Mouse (Mus musculus): ENCODE measurements around the gene Bpifb5.
"Not testable (repeated sequence)": the region's sequence is repeated elsewhere in the genome, so short reads cannot be mapped to it uniquely, and the experiment has no call there.

The Bpifb5 gene

GRCm38 (mm10) chr2:154240771-154241170 lies 17.2 kb downstream of the Bpifb5 start:
- no peak for DNase-seq (ENCODE audit: extremely low spot score, low spot score)

GRCm38 (mm10) chr2:154242726-154243125 lies 19.2 kb downstream of the Bpifb5 start:
- DNase-seq (ENCODE audit: extremely low spot score, low spot score), result not testable (repeated sequence)

- no peak for DNase-seq (ENCODE audit: extremely low spot score, low spot score)
These were observed 20.0 kb downstream of the Bpifb5 start for GRCm38 (mm10) chr2:154243356-154244036.

GRCm38 (mm10) chr2:154245322-154245721 lies 21.8 kb downstream of the Bpifb5 start:
- no peak for DNase-seq (ENCODE audit: extremely low spot score, low spot score)

- DNase-seq (ENCODE audit: extremely low spot score, low spot score), result not testable (repeated sequence)
These were observed 31.7 kb downstream of the Bpifb5 start for GRCm38 (mm10) chr2:154255254-154255653.

GRCm38 (mm10) chr2:154255770-154256169 lies 32.2 kb downstream of the Bpifb5 start:
- DNase-seq (ENCODE audit: extremely low spot score, low spot score), result no peak

- not testable (repeated sequence) for DNase-seq (ENCODE audit: extremely low spot score, low spot score)
These were observed 34.0 kb downstream of the Bpifb5 start, which contains the start of gene Bpifb9a for GRCm38 (mm10) chr2:154257554-154257953. TSS of gene Bpifb9a (plus strand) at chr2:154257854.

- not testable (repeated sequence) for DNase-seq (ENCODE audit: extremely low spot score, low spot score)
These were observed 40.9 kb downstream of the Bpifb5 start for GRCm38 (mm10) chr2:154264397-154264796.
